Mouse (Mus musculus) left cerebral cortex, adult 18-20 months (tissue): ENCODE data around the gene Nfkbil1. TPM values are rescaled to one million over a fixed set of nuclear protein-coding genes. Genes with fewer than 3 reads are reported as not detected.

Experiments used
- DNase-seq, 2 experiments: peaks; one replicate each; pipeline ENCODE4 v3.0.0; 2021 to 2022; ENCODE audit warnings: low spot score in 2 of 2, mixed read lengths in 1 of 2
- long read RNA-seq, 2 experiments: library from polyadenylated mRNA; stranded (forward); transcript quantifications; one replicate each; pipeline ENCODE4 v2.0.0; 2021
- total RNA-seq, 2 experiments: library from RNA; stranded (reverse); gene quantifications; 2 replicates each; pipeline ENCODE4 v1.2.3; 2021

The Nfkbil1 gene
- total RNA-seq, result 10 to 100 TPM; 11.6 to 14.9 TPM
- long read RNA-seq, experiment 1, transcript Nfkbil1-201 (4 exons, 1,447 nt), result major isoform, 5 of 9 reads
- long read RNA-seq, experiment 1, partial matches to known transcripts, result 2 of 9 reads
- long read RNA-seq, experiment 1, other reads (novel, unspliced or antisense), result 2 of 9 reads
- long read RNA-seq, experiment 2, transcript Nfkbil1-201 (4 exons, 1,447 nt), result major isoform, 5 of 8 reads
- long read RNA-seq, experiment 2, partial matches to known transcripts, result 1 of 8 reads
- long read RNA-seq, experiment 2, other reads (novel, unspliced or antisense), result 1 of 8 reads

DNA sequence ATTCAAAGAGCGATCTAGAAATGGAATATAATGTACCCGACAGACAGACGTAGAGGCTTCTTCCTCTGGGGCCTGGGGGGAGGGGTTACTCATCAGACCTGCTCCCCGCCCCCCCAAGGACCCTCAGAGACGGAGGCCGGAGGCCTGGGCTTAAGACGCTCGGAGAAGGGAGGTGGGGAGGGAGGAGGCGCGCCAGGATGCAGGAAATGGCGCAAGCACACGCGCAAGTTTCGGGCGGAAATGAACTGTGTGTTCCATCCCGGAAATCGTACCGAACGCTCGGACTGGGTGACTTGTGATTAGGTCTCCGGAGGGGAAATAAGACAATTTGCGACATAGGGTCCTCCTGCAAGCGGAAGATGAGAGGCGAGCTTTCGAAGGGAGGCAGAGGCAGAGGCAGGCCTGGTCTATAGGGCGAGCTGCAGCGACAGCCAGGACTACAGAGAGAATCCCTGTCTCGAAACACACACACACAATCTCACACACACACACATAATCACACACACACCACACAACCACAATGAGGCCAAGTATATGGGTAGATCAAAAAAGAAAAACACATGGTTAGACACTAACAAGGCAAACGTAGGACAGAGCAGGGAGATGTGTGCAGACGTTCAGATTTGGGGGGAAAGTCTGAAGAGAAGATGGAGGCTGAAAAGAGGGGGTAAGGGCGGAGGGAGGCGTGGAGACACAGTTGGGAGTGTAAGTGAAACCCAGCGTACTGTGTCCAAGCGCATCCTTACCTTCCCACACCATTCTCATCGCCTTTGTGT, at the start of gene Nfkbil1:
Gene Nfkbil1 (minus strand): TSS at position 179 of the 776 bp plus-strand sequence.
- DNase-seq, result peak; percentile 90 to 92

DNA sequence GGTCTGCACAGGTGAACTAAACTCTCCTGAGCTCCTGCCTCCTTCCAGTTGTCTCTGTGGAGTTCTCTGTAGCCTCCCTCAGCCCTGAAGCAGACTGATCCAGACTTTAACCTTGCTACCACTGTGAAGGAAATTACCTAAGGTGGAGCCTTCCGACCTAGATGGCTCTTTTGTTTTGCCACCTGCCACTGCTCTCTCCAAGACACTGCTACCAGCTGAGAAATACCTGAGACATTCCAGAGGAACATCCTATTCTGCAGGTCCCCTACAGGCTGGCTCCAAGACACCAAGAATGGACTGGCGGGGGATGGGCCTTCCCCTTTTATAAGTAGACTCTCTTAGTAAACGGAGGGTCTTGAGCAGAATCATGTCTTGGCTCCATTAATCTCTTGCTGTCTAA, 44.7 kb upstream of the Nfkbil1 start:
- no peak for DNase-seq

GRCm38 (mm10) chr17:35278957-35279688, 43.5 kb upstream of the Nfkbil1 start:
- DNase-seq, result no peak

GRCm38 (mm10) chr17:35278049-35278448, 42.5 kb upstream of the Nfkbil1 start:
- DNase-seq, result no peak

GRCm38 (mm10) chr17:35276304-35276864, 40.8 kb upstream of the Nfkbil1 start:
- DNase-seq, result no peak

DNA sequence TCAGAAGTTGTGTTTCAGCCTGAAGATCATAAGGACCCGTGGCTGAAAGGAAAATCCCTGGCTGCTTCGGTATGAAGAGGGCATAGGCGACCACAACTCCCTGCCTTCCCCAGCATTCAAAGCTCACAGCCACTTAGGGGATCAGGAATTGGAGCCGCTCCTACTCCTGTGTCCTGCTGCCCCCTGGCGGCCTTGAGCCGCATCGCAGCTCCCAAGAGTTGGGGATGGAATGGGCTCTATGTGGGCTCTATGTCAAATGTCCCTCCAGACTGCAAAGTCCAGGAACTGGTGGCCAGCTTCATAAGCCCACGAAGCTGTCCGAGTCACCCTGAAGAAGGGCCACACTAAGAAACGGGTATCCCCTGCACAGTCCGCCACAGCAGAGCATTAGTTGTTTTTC, 39.2 kb upstream of the Nfkbil1 start:
- peak; percentile 88 to 96 for DNase-seq

- no peak for DNase-seq
Observed at GRCm38 (mm10) chr17:35272249-35272648, 36.7 kb upstream of the Nfkbil1 start.

DNA sequence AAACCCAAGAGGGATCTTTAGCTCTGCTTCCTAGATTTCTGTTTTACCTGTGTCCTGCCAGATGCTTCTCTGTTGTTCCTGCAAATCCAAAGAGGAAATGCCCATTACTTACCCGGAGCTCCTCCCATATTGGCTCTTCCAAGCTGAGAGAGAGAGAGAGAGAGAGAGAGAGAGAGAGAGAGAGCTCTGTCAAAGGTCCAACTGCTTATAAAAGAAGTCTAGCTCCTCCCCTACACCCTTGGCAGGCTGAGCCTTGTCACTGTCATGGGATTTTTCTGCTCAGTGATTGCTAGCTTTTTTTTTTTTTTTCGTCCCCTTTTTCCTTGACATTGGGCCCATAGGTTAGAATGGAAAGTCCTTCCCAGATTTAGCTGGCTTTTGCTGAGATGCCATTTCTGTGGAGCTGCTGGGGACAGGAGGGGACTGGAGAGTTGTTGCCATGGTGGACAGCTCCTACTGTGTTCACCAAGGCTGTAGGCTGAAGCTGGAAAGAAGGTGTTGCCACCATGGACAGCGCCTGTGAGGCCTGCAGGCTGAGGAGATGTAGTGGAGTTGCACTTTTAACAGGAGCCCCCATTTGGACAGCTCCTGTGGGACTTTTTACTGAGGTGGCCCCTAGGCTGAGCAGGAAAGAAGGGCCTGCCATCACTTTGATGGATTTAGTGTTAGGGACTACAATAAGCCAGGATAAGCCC, 34.2 kb upstream of the Nfkbil1 start:
- DNase-seq, result no peak

DNA sequence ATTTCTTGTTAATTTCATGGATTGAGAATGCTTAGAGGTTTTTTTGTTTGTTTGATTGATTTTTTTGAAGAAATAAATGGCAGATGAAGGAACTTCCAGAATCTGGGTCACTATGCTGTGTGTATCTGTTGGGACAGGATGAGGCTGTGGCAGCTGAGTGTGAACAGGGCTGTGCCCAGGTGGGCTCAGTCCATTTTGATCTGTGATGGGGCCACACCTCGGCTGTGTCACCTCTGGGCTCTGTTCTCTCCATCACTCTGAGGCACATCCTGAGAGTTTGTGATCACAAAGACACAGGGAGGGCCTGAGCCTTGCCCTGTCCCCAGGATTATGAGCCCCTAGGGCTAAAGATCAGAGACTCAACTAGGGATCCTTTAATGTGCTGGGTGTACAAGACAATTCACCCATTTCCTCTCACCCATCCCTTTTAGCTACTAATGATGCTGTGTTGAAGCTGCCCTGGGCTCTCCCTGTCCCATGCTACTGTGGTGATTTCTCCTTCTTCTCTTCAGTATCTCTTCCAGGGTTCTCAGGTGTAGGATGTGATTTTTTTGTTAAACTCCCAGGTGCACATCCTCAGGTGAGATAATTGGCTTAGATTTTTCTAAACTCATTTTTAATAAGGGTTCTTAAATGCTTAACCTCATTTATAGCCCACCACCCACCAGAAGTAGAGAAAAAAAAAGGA, 32.0 kb upstream of the Nfkbil1 start:
- no peak for DNase-seq

- DNase-seq, result no peak
Observed at GRCm38 (mm10) chr17:35263523-35263883, 27.9 kb upstream of the Nfkbil1 start.

DNA sequence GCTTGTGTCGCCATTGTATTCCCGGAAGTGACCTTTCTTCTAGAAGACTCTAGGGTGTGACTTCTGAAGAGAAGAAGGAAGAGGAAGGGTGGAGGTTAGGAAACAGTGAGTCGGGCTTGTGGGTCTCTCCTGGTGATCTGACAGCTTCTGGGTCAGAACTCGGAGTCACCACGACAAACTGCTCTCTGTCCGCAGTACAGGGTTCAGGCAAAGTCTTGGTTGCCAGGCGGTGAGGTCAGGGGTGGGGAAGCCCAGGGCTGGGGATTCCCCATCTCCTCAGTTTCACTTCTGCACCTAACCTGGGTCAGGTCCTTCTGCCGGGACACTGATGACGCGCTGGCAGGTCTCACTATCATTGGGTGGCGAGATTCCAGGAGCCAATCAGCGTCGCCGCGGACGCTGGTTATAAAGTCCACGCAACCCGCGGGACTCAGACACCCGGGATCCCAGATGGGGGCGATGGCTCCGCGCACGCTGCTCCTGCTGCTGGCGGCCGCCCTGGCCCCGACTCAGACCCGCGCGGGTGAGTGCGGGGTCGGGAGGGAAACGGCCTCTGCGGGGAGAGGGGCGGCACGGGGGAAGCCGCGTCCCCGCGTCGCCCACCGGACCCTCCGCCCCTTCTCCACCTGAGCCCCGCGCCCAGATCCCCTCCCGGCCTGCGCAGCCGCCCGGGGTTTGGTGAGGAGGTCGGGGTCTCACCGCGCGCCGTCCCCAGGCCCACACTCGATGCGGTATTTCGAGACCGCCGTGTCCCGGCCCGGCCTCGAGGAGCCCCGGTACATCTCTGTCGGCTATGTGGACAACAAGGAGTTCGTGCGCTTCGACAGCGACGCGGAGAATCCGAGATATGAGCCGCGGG, 27.3 kb upstream of the Nfkbil1 start, which contains the start of gene H2-D1:
Gene H2-D1 (plus strand): TSS at position 67 of the 859 bp plus-strand sequence.
- peak; percentile 98 to 99 for DNase-seq

GRCm38 (mm10) chr17:35261651-35262050, 26.1 kb upstream of the Nfkbil1 start:
- DNase-seq, result no peak

DNA sequence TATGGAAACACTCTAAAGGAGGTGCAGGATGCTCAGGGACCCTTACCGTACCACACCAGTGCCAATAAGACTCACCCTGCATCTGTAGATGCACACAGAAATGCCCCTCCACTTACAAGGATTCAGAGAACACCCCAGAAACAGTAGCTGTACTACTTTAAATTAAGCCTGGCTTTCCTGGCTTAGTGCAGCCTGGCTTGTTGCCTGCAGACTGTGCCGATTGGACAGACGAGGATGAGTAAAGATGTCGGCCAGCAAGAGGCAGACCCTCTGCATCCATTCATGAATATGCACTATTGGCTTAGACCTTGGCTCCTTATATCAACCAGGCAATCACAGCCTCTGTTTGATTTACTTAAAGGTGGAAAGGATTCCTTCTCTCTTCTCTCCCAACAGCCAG, 24.0 kb upstream of the Nfkbil1 start:
- no peak for DNase-seq

DNA sequence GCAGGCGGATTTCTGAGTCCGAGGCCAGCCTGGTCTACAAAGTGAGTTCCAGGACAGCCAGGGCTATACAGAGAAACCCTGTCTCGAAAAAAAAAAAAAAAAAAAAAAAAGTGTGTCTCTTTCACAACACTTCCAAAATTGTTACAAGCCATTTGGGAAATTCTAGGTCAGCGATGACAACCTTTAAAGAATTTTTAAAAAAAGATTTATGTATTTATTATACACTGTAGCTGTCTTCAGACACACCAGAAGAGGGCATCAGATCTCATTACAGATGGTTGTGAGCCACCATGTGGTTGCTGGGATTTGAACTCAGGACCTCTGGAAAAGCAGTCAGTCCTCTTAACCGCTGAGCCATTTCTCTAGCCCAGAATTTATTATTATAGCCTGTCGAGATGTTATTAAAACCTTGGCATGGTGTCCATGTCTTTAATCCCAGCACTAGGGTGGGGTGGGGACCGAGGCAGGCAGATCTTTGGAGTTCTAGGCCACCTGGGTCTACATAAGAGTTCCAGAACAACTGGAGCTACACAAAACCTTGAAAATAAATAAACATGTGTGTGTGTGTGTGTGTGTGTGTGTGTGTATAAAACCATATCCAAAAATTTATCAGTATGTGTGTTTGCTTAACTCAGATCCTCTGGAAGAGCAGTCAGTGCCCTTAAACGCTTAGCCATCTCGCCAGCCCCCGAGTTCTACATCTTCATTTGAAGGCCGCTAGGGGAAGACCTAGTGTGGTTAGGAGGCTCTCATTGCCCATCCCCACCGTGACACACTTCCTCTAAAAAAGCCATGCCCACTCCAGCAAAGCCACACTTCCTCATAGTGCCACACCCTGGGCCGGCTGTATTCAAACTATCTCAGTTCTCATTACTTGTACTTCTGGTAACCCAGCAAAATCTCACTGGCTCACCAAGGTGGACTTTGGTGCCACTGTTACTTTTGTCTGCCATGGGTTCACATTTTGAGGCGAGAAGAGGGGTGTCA, 23.2 kb upstream of the Nfkbil1 start:
- DNase-seq, result no peak

DNA sequence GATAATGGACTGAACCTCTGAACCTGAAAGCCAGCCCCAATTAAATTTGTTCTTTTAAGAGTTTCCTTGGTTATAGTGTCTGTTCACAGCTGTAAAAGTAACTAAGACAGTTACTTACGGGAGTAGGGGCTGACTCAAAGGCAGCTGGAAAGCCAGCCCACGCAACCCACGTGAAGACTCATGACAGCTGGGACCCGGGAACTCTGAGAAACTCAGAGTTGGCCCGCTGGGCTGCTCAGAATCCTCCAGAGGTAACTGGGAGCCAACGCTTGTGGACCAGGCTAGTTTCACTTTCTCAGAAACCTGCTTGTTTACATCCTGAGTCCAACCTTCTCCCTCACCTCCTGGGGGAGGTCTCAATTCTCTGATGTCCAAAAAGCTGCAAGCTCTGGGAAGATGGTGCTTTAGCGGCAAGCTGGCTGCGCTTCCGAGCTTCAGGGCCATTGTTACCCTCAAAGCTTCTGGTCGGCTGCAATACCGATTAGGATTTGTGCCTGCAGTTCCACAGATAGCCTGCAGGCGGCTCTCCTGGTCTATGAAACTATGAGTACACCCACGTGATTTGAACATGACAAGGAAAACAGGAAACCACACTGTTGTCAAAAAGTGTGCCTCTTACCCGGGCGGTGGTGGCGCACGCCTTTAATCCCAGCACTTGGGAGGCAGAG, 22.4 kb upstream of the Nfkbil1 start:
- DNase-seq, result peak; percentile 91 to 95

DNA sequence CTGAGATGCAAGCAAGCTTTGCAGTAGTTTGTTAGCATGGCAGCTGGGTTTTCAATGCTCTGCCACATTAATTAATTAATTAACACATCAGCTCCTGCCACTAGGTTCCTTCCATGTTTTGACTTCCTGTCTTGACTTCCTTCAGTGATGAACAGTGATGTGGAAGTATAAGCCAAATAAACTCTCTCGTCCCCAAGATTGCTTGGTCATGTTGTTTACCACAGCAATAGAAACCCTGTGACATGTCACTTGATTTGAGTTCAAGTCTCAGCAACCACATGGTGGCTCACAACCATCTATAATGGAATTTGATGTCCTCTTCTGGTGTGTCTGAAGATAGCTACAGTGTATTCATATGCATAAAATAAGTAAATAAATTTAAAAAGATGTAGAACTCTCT, 21.8 kb upstream of the Nfkbil1 start:
- no peak for DNase-seq

- no peak for DNase-seq
Observed at GRCm38 (mm10) chr17:35255704-35256103, 20.1 kb upstream of the Nfkbil1 start.

DNA sequence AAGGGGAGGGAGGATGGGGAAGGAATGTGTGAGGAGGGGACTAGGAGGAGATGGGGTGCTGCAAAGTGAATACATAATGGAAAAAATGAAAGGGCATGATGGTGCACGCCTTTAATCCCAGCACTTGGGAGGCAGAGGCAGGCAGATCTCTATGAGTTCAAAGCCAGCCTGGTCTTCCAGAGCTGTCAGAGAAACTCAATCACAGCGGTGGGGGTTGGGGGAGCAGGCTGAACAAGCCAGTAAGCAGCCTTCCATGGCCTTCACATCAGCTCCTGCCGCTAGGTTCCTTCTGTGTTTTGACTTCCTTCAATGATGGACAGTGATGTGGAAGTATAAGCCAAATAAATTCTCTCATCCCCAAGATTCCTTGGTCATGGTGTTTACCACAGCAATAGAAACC, 19.7 kb upstream of the Nfkbil1 start:
- no peak for DNase-seq
